Mouse (Mus musculus) megakaryocyte, embryonic 14.5 days (primary cell): Measurements from ENCODE around the gene Gm43951.

ENCODE experiments used
- FLI1 ChIP-seq: IDR thresholded peaks from 2 replicates; pipeline ENCODE4 v1.6.1; 2012; ENCODE audit warnings: low read length, inconsistent platforms, mixed read lengths
- GATA1 ChIP-seq: IDR thresholded peaks from 3 replicates; pipeline ENCODE4 v1.6.1; 2012; ENCODE audit warnings: mixed read lengths, low read length, inconsistent platforms, borderline replicate concordance

DNA sequence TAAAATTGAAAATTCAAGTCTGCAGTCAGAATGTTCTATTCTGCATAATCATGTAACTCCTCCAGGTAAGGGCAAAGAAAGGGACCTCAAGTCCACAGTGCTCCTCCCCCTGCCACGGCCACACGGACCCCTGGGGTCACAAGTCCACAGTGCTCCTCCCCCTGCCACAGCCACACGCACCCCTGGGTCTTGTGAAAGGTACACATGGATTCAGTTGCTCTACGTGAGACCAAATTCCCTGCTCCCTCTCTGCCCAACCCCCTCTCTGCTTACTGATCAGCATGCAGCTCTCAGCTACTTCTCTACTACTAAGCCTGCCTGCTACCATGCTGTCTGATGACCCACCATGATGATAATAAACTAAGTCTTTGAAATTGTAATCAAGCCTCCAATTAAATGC lies 36.8 kb downstream of the Gm43951 start:
- no peak for TF ChIP-seq GATA1
- TF ChIP-seq FLI1: no peak
